Mouse (Mus musculus): ENCODE measurements around the gene Naa16.

- TF ChIP-seq POLR2A (IDR thresholded peaks at IDR 0.05; ENCODE audit: low read depth, low read length) (no peak), CTCF (IDR thresholded peaks at IDR 0.05; ENCODE audit: extremely low read depth, insufficient read depth, insufficient read length, insufficient replicate concordance) (no peak)
Observed at GRCm38 (mm10) chr14:79314245-79315010, 76.2 kb downstream of the Naa16 start.

Data from spleen, adult 2 months (tissue).